Mouse (Mus musculus): ENCODE data around the gene Pik3ca. TPM values are rescaled to one million over a fixed set of nuclear protein-coding genes. Genes with fewer than 3 reads are reported as not detected.
"Not testable (repeated sequence)": the region's sequence is repeated elsewhere in the genome, so short reads cannot be mapped to it uniquely, and the experiment has no call there.

Gene Pik3ca
- polyA plus RNA-seq, 1 experiment from 2014 or later: 16.2 TPM

DNA sequence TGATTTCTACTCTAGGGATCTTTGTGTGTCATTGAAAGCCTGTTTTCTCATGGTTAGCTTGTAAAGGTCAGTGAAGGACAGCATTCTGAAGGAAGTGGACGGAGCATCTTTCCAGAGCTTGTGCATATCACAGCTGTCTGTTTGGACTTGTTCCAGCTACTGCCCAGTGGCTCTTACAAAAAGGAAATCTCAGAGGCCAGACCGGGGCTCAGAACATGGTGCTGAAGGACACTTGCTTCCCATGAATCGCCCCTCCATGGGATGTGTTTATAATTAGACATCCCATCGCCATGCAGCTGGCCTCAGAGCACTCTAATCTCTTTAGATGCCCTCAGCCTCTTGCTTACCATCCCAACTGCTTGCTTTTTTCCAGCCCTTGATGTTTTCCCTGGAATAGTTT lies 31.4 kb downstream of the Pik3ca start:
- Histone ChIP-seq H3K9ac (no peak overlapping the region), H3K4me1 (peaks cover 10% of the 10 kb centered on the region; the same call in 1 of the 2 replicates), H3K9me3 (replicated peaks) (no peaks in the 10 kb centered on the region; the same call in 1 of the 2 replicates), H3K27me3 (no peaks in the 10 kb centered on the region), H3K27ac (no peak overlapping the region), H3K4me3 (no peak overlapping the region), H3K4me2 (no peak overlapping the region), H3K36me3 (ENCODE audit: poor library complexity, severe bottlenecking) (0 out of 2 replicates have a peak, but pooled peaks cover 4% of the 10 kb centered on the region)
- 68% methylated on average over 4 of the region's 4 CpGs for WGBS
- ATAC-seq: no peak

DNA sequence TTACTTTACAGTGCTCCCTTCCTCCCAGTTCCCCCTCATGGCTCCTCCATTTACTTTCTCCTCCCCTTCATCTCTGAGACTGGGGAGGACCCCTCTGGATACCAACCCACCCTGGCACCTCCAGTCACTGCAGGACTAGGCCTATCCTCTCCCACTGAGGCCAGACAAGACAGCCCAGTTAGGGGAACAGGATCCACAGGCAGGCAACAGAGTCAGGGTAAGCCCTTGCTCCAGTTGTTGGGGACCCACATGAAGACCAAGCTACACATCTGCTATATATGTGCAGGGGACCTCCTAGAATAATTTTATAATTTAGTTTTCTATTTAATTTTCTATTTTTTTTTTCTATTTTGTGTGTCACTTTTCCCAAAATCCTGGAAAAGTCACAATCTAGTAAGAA lies 31.9 kb downstream of the Pik3ca start:
- not testable (repeated sequence) for H3K27ac ChIP-seq; H3K4me3 ChIP-seq; H3K27me3 ChIP-seq; ATAC-seq; H3K4me2 ChIP-seq; H3K9ac ChIP-seq; H3K36me3 ChIP-seq (ENCODE audit: poor library complexity, severe bottlenecking); H3K4me1 ChIP-seq; H3K9me3 ChIP-seq (replicated peaks)

DNA sequence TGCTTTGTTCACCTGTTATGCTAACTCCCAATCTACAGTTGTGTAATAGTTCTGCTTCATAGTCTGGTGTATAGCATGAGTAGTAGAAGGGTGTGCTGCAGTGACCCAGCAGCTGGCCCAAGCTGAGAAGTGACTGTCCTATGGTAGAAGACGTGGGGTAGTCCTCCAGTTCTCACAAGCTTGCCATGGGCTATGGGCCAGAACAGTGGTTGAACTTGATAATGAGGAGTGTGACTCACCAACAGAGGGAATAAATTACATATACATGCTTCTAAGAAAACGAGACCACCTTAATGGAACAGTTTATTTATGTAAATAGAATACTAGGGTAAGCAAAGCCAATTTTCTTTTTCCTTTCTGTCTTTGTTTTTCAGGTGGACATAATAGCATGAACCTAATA lies 32.9 kb downstream of the Pik3ca start:
- H3K9me3 ChIP-seq (replicated peaks): no peaks in the 10 kb centered on the region
- H3K27me3 ChIP-seq: no peaks in the 10 kb centered on the region
- H3K27ac ChIP-seq: no peak overlapping the region
- no peak overlapping the region for H3K9ac ChIP-seq
- H3K4me3 ChIP-seq: no peak overlapping the region
- 76% methylated on average over 2 of the region's 2 CpGs for whole genome bisulfite sequencing
- peaks cover 10% of the 10 kb centered on the region; the same call in 1 of the 2 replicates for H3K4me1 ChIP-seq
- H3K36me3 ChIP-seq (ENCODE audit: poor library complexity, severe bottlenecking): no peaks in the 10 kb centered on the region
- H3K4me2 ChIP-seq: no peak overlapping the region
- no peak for ATAC-seq

GRCm38 (mm10) chr3:32434016-32434415 lies 36.5 kb downstream of the Pik3ca start:
- no peak for ATAC-seq
- Histone ChIP-seq H3K4me2 (no peak overlapping the region), H3K27ac (no peak overlapping the region; the same call in 1 of the 2 replicates), H3K9ac (no peak overlapping the region), H3K4me1 (peaks cover 2% of the 10 kb centered on the region; the same call in 1 of the 2 replicates), H3K27me3 (no peaks in the 10 kb centered on the region), H3K36me3 (ENCODE audit: poor library complexity, severe bottlenecking) (peaks cover 21% of the 10 kb centered on the region), H3K4me3 (no peak overlapping the region), H3K9me3 (replicated peaks) (no peaks in the 10 kb centered on the region)
- WGBS: 88% methylated on average over 2 of the region's 2 CpGs

DNA sequence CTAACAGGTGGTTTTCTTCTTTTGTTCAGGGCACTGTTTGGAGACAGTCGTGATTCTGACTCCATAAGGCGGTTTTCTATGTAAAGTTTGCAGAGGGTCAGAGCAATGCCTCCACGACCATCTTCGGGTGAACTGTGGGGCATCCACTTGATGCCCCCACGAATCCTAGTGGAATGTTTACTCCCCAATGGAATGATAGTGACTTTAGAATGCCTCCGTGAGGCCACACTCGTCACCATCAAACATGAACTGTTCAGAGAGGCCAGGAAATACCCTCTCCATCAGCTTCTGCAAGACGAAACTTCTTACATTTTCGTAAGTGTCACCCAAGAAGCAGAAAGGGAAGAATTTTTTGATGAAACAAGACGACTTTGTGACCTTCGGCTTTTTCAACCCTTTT lies 38.6 kb downstream of the Pik3ca start:
- Histone ChIP-seq H3K4me1 (no peaks in the 10 kb centered on the region), H3K36me3 (ENCODE audit: poor library complexity, severe bottlenecking) (peaks cover 39% of the 10 kb centered on the region), H3K4me3 (no peak overlapping the region), H3K9ac (no peak overlapping the region), H3K27me3 (no peaks in the 10 kb centered on the region), H3K27ac (no peak overlapping the region), H3K9me3 (replicated peaks) (no peaks in the 10 kb centered on the region), H3K4me2 (no peak overlapping the region)
- WGBS: 92% methylated on average over 11 of the region's 11 CpGs
- ATAC-seq: no peak

DNA sequence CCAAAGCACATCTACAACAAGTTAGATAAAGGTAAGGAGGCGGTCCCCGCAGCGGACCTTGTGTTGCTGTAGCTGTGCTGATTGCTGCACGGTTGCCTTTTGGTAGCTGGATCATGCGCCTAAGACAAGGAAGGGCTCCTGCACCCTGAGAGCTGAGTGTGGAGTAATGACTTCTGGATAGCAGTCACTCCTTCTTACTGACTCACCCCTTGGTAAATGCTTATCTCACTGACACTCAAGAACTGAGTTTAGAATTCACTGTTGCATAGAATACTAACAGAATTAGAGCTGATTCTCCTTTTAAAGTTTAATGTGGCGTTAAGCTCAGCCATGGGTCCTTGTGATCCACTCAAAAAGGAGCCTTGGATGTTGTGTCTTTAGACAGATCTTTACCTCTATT lies 39.8 kb downstream of the Pik3ca start:
- H3K9me3 ChIP-seq (replicated peaks): no peaks in the 10 kb centered on the region
- no peak overlapping the region for H3K4me3 ChIP-seq
- H3K27me3 ChIP-seq: no peaks in the 10 kb centered on the region
- H3K4me2 ChIP-seq: no peak overlapping the region
- 95% methylated on average over 6 of the region's 6 CpGs for WGBS
- no peak overlapping the region for H3K27ac ChIP-seq
- ATAC-seq: no peak
- no peak overlapping the region for H3K9ac ChIP-seq
- peaks cover 50% of the 10 kb centered on the region for H3K36me3 ChIP-seq (ENCODE audit: poor library complexity, severe bottlenecking)
- no peaks in the 10 kb centered on the region for H3K4me1 ChIP-seq

DNA sequence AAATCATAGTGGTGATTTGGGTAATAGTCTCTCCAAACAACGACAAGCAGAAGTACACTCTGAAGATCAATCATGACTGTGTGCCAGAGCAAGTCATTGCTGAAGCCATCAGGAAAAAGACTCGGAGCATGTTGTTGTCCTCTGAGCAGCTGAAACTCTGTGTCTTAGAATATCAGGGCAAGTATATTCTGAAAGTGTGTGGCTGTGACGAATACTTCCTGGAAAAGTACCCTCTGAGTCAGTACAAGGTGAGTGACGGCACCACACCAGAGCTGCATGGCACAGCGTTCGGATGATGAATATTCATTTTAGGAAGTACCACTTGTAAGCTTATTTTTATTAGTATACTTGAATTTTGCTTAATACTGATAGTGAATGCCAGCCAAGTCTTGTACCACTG lies 40.3 kb downstream of the Pik3ca start:
- no peaks in the 10 kb centered on the region for H3K9me3 ChIP-seq (replicated peaks)
- H3K9ac ChIP-seq: no peak overlapping the region
- H3K27ac ChIP-seq: no peak overlapping the region
- no peak for ATAC-seq
- H3K4me1 ChIP-seq: no peaks in the 10 kb centered on the region
- WGBS: 93% methylated on average over 6 of the region's 6 CpGs
- H3K27me3 ChIP-seq: no peaks in the 10 kb centered on the region
- H3K4me2 ChIP-seq: no peak overlapping the region
- peaks cover 55% of the 10 kb centered on the region for H3K36me3 ChIP-seq (ENCODE audit: poor library complexity, severe bottlenecking)
- H3K4me3 ChIP-seq: no peak overlapping the region

- 90% methylated on average over 4 of the region's 4 CpGs for WGBS
- no peak for ATAC-seq
Measured at GRCm38 (mm10) chr3:32438716-32439115, 41.2 kb downstream of the Pik3ca start.

DNA sequence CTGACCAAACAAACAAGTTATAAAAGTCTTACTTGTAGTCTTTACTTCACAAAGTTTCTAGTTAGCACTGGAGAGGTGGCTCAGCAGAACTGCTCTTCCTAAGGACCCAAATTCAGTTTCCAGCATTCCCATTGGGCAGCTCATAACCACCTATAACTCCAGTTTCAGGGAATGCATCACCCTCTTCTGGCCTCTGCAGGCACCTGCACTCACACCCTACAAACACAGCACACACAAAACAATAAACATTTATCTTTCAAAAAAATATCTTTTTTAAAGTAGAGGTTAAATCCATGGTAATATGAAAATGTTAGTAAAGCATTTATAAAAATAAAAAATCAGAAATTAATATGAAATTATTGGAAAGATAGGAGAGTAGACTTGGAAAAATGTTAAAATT lies 44.2 kb downstream of the Pik3ca start:
- H3K9me3 ChIP-seq (replicated peaks): no peaks in the 10 kb centered on the region
- H3K27me3 ChIP-seq: no peaks in the 10 kb centered on the region
- H3K36me3 ChIP-seq (ENCODE audit: poor library complexity, severe bottlenecking): peaks cover 74% of the 10 kb centered on the region
- ATAC-seq: no peak
- no peak overlapping the region for H3K9ac ChIP-seq
- H3K4me1 ChIP-seq: no peaks in the 10 kb centered on the region
- H3K4me3 ChIP-seq: no peak overlapping the region
- H3K27ac ChIP-seq: no peak overlapping the region
- no peak overlapping the region for H3K4me2 ChIP-seq

More at GRCm38 (mm10) chr3:32438716-32439115, 41.2 kb downstream of the Pik3ca start:
- Histone ChIP-seq H3K27me3 (no peaks in the 10 kb centered on the region), H3K4me1 (no peaks in the 10 kb centered on the region), H3K27ac (no peak overlapping the region), H3K9me3 (replicated peaks) (no peaks in the 10 kb centered on the region), H3K4me2 (no peak overlapping the region), H3K4me3 (no peak overlapping the region), H3K9ac (no peak overlapping the region), H3K36me3 (ENCODE audit: poor library complexity, severe bottlenecking) (peaks cover 62% of the 10 kb centered on the region)

GRCm38 (mm10) chr3:32454329-32455021 lies 57.0 kb downstream of the Pik3ca start:
- 68% methylated on average over 11 of the region's 11 CpGs for WGBS
- Histone ChIP-seq H3K9me3 (replicated peaks) (no peaks in the 10 kb centered on the region), H3K4me1 (no peaks in the 10 kb centered on the region), H3K36me3 (ENCODE audit: poor library complexity, severe bottlenecking) (peaks cover 70% of the 10 kb centered on the region), H3K9ac (no peak overlapping the region), H3K27ac (no peak overlapping the region), H3K27me3 (no peaks in the 10 kb centered on the region), H3K4me2 (no peak overlapping the region), H3K4me3 (no peak overlapping the region)
- no peak for ATAC-seq

- no peaks in the 10 kb centered on the region for H3K9me3 ChIP-seq (replicated peaks)
- no peaks in the 10 kb centered on the region for H3K4me1 ChIP-seq
Measured at GRCm38 (mm10) chr3:32459777-32460176, 62.3 kb downstream of the Pik3ca start.

GRCm38 (mm10) chr3:32467321-32467720 lies 69.8 kb downstream of the Pik3ca start:
- Histone ChIP-seq H3K4me2 (no peak overlapping the region), H3K27ac (no peak overlapping the region), H3K36me3 (ENCODE audit: poor library complexity, severe bottlenecking) (peaks cover 26% of the 10 kb centered on the region), H3K4me1 (no peaks in the 10 kb centered on the region), H3K27me3 (no peaks in the 10 kb centered on the region), H3K4me3 (no peak overlapping the region), H3K9ac (no peak overlapping the region), H3K9me3 (replicated peaks) (no peaks in the 10 kb centered on the region)
- 92% methylated on average over 4 of the region's 4 CpGs for WGBS
- no peak for ATAC-seq

More at GRCm38 (mm10) chr3:32459777-32460176, 62.3 kb downstream of the Pik3ca start:
- WGBS: 68% methylated on average over 4 of the region's 4 CpGs
- no peak overlapping the region for H3K9ac ChIP-seq
- no peak overlapping the region for H3K4me2 ChIP-seq
- H3K27ac ChIP-seq: no peak overlapping the region
- no peak overlapping the region for H3K4me3 ChIP-seq
- ATAC-seq: no peak
- H3K36me3 ChIP-seq (ENCODE audit: poor library complexity, severe bottlenecking): peaks cover 79% of the 10 kb centered on the region
- no peaks in the 10 kb centered on the region for H3K27me3 ChIP-seq

DNA sequence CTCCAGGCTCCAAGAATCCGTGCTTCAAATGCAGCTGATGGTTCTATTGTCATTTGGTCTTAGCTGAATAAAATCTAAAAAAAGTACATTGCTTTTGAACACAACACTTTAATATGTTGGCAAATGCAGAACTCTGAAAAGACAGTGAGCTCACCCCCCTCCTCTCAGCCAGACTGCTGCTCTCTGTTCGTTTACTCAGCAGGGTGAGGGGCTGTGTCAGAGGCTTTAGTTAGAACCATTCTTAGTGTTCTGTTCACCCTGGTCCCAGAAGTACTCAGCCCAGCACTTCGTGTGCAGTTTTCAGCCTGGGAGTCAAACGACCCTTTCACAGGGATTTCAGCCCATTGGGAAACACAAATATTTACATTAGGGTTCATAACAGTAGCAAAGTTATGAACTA lies 70.9 kb downstream of the Pik3ca start:
- Histone ChIP-seq H3K4me1 (no peaks in the 10 kb centered on the region), H3K27me3 (no peaks in the 10 kb centered on the region), H3K4me3 (no peak overlapping the region), H3K4me2 (no peak overlapping the region), H3K27ac (no peak overlapping the region), H3K9me3 (replicated peaks) (no peaks in the 10 kb centered on the region), H3K9ac (no peak overlapping the region), H3K36me3 (ENCODE audit: poor library complexity, severe bottlenecking) (peaks cover 16% of the 10 kb centered on the region)
- no peak for ATAC-seq
- 77% methylated on average over 4 of the region's 4 CpGs for WGBS

All from forebrain, embryonic 13.5 days (tissue).